Mouse (Mus musculus): ENCODE results near the gene Tmem19.
"Not testable (repeated sequence)": the region's sequence is repeated elsewhere in the genome, so short reads cannot be mapped to it uniquely, and the experiment has no call there.

Gene Tmem19

GRCm38 (mm10) chr10:115348131-115348530 lies 14.2 kb downstream of the Tmem19 start:
- no peak for DNase-seq

GRCm38 (mm10) chr10:115346444-115346843 lies 15.9 kb downstream of the Tmem19 start:
- no peak for DNase-seq

GRCm38 (mm10) chr10:115342771-115343425 lies 19.4 kb downstream of the Tmem19 start:
- DNase-seq = peak; percentile 21

GRCm38 (mm10) chr10:115339820-115340328 lies 22.4 kb downstream of the Tmem19 start:
- DNase-seq = no peak

- no peak for DNase-seq
Observed at GRCm38 (mm10) chr10:115336901-115337300, 25.4 kb downstream of the Tmem19 start.

GRCm38 (mm10) chr10:115333528-115333927 lies 28.8 kb downstream of the Tmem19 start:
- DNase-seq = no peak

- DNase-seq = no peak
Observed at GRCm38 (mm10) chr10:115332997-115333396, 29.3 kb downstream of the Tmem19 start.

- DNase-seq = no peak
Observed at GRCm38 (mm10) chr10:115332420-115332952, 29.8 kb downstream of the Tmem19 start.

GRCm38 (mm10) chr10:115329010-115329530 lies 33.2 kb downstream of the Tmem19 start:
- no peak for DNase-seq

GRCm38 (mm10) chr10:115328514-115328913 lies 33.8 kb downstream of the Tmem19 start:
- DNase-seq = peak; percentile 51

- peak; percentile 72 for DNase-seq
Observed at GRCm38 (mm10) chr10:115323295-115323694, 39.0 kb downstream of the Tmem19 start.

GRCm38 (mm10) chr10:115321317-115322035 lies 40.8 kb downstream of the Tmem19 start:
- DNase-seq = no peak

GRCm38 (mm10) chr10:115318388-115318787 lies 43.9 kb downstream of the Tmem19 start:
- DNase-seq = not testable (repeated sequence)

- DNase-seq = no peak
Observed at GRCm38 (mm10) chr10:115316313-115316712, 46.0 kb downstream of the Tmem19 start.

GRCm38 (mm10) chr10:115315473-115316171 lies 46.7 kb downstream of the Tmem19 start, which contains the start of gene Rab21:
Gene Rab21, minus strand, starts transcription at chr10:115315594.
- DNase-seq = peak; percentile 98

- peak; percentile 50 for DNase-seq
Observed at GRCm38 (mm10) chr10:115314582-115315452, 47.5 kb downstream of the Tmem19 start.

- DNase-seq = no peak
Observed at GRCm38 (mm10) chr10:115314287-115314581, 48.1 kb downstream of the Tmem19 start.

- no peak for DNase-seq
Observed at GRCm38 (mm10) chr10:115313641-115314286, 48.5 kb downstream of the Tmem19 start.

- peak; percentile 30 for DNase-seq
Observed at GRCm38 (mm10) chr10:115312732-115313131, 49.6 kb downstream of the Tmem19 start.

GRCm38 (mm10) chr10:115312194-115312593 lies 50.1 kb downstream of the Tmem19 start:
- DNase-seq = no peak

GRCm38 (mm10) chr10:115311263-115311965 lies 50.9 kb downstream of the Tmem19 start:
- DNase-seq = peak; percentile 53

Data from lung, postnatal 36 days (tissue).